Mouse (Mus musculus): Measurements from ENCODE around the gene Ube2v1. TPM values are rescaled to one million over a fixed set of nuclear protein-coding genes. Genes with fewer than 3 reads are reported as not detected.
A peak's percentile ranks its signal among the peaks of the same experiment; 100 is the strongest.
"Not testable (repeated sequence)": the region's sequence is repeated elsewhere in the genome, so short reads cannot be mapped to it uniquely, and the experiment has no call there.

The Ube2v1 gene
- polyA plus RNA-seq, 1 experiment from 2014 or later, result 289 TPM

DNA sequence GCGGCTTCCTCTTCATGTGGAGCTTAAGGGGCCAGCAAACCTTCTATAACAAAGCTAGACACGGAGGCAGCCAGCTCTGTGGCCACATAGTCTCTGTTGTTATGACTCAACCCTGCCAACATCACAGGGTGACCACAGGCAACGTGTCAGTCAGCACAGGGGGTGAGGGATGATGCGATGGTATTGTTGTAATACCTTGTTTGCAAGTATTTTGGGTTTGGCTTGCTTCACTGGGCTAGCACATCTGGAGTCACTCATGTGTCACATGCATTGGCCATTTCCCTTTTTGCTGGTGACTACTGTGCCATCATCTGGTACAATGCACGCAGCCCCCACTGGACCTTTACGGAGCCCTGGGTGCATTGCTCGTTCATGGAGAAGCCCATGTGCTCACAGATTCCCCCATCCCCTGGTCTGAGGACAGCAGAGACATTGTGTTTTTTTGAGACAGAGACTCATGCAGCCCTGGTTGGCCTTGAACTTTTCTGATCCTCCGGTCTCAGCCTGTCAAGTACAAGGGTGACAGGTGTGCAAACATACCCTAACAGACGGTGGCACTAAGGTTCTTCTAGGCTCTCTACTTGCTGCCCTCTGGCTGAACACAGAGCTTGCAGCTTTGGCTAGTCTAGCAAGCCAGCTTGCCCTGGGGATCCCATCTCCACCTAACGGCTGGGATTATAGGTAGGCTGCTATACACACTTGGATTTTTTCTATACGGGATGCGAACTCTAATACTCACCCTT is 17.6 kb upstream of the Ube2v1 start:
- H3K9ac ChIP-seq, result no peak overlapping the region
- H3K4me2 ChIP-seq, result no peak overlapping the region
- no peaks in the 10 kb centered on the region for H3K9me3 ChIP-seq
- H3K4me3 ChIP-seq, result no peak overlapping the region
- H3K27me3 ChIP-seq, result no peaks in the 10 kb centered on the region
- no peak overlapping the region for H3K27ac ChIP-seq
- WGBS, result 84% methylated on average over 12 of the region's 12 CpGs
- 0 out of 2 replicates have a peak, but pooled peaks cover 3% of the 10 kb centered on the region for H3K4me1 ChIP-seq
- H3K36me3 ChIP-seq, result peaks cover 90% of the 10 kb centered on the region
- ATAC-seq (ENCODE audit: insufficient number of reproducible peaks, low FRiP score, low TSS enrichment, low read depth), result no peak

DNA sequence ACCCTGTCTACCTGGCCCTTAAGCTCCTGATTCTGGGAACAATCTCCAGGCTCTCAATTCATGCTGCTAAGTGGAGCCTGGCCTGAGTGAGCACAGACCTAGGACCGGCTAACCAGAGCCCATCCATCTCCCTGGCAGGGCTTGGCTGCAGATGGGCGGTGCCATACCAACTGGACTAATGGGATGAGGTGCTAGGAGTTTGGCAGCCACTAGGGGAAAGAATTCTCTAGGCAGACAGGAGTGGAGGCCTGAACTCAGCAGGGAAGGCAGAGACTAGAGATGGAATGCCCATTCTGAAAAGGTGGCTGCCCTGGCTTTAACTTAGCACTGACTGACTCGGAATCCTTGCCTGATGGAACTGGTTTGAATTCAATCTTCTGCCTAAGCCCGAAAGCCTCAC is 14.5 kb upstream of the Ube2v1 start:
- peaks cover 77% of the 10 kb centered on the region for H3K36me3 ChIP-seq
- no peak overlapping the region for H3K4me3 ChIP-seq
- H3K4me1 ChIP-seq, result no peaks in the 10 kb centered on the region
- no peaks in the 10 kb centered on the region for H3K9me3 ChIP-seq
- no peaks in the 10 kb centered on the region for H3K27me3 ChIP-seq
- H3K4me2 ChIP-seq, result no peak overlapping the region
- no peak overlapping the region for H3K27ac ChIP-seq
- no peak for ATAC-seq (ENCODE audit: insufficient number of reproducible peaks, low FRiP score, low TSS enrichment, low read depth)
- no peak overlapping the region for H3K9ac ChIP-seq
- WGBS, result 58% methylated on average over 4 of the region's 4 CpGs

DNA sequence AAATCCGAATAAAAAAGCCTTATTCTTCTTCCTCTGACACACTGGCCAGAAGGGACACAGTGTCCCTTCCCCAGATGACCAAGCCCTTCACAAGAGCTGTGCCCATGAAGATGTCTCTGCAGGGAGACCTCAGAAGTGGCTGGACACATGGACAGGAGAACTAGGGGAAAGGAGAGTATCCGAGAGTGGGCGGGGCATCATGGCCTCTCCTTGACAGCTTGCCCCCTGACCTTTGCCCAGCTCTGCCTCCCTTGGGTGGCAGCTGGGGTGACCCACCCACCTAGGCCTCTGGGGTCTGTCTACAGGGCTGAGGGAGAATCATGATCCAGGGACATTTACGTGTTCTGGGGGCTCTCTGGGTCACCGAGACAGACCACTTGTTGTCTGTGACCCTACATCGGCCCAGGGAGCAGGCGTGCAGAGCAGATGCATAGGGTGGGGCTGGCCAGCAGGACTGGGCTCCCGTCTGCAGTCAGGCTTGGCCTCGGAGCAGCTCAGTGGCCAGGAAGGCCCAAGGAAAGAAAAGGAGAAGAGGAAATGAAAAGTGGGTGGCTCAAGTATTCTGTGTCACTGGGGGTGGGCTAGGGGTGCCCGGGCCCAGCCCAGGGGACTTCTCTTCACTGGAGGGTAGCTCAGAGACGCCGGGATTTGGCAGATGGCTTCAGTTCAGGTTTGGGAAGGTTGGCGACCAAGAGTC is 11.6 kb upstream of the Ube2v1 start:
- not testable (repeated sequence) for H3K4me1 ChIP-seq, H3K27ac ChIP-seq, H3K4me2 ChIP-seq, H3K9me3 ChIP-seq, H3K27me3 ChIP-seq, H3K4me3 ChIP-seq, H3K9ac ChIP-seq
- 82% methylated on average over 13 of the region's 13 CpGs for WGBS
- peak; percentile 8; the same call in 1 of the 2 replicates for ATAC-seq (ENCODE audit: insufficient number of reproducible peaks, low FRiP score, low TSS enrichment, low read depth)
- H3K36me3 ChIP-seq, result peaks cover 51% of the 10 kb centered on the region

DNA sequence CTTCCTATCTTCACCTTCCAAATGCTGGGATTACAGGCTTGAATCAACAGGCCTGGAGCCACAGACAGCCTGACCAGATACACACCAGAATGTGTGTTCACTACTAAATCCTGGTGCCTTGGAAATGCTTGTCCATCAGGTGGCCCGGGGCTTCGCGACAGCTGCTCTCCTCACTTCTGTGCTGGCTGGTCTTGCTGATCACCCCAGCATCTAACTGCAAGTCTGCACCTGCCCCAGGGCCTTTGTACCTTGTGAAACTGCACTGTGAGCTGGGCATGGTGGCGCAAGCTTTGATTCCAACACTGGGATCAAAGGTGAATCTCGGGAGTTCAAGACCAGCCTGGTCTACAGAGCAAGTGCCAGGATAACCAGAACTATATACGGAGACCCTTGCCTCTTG is 10.3 kb upstream of the Ube2v1 start:
- WGBS, result 78% methylated on average over 6 of the region's 6 CpGs
- ATAC-seq (ENCODE audit: insufficient number of reproducible peaks, low FRiP score, low TSS enrichment, low read depth), result no peak
- Histone ChIP-seq H3K9me3 (no peaks in the 10 kb centered on the region), H3K9ac (no peak overlapping the region), H3K27me3 (no peaks in the 10 kb centered on the region), H3K27ac (no peak overlapping the region), H3K4me3 (no peak overlapping the region), H3K36me3 (peaks cover 40% of the 10 kb centered on the region), H3K4me2 (no peak overlapping the region), H3K4me1 (no peaks in the 10 kb centered on the region)

DNA sequence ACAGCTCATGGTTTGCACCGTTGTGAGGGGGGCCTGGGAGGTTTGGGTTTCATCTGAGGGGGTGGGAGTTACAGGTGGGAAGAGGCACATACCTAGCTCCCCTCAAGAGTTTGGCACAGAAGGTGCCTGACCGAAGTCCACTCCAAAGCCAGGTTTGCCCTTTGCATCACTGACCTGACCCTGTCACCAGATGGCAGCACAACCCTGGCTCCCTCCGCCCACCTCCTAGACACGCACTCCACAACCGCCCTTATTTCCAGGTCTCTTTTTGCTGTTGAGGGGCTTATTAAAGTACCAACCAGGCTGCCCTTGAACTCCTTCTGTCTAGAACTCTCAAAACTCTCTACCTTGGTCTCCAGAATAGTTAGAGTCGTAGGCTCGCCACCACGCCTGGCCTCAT is 9.4 kb upstream of the Ube2v1 start:
- WGBS, result 51% methylated on average over 8 of the region's 8 CpGs
- Histone ChIP-seq H3K9me3 (no peaks in the 10 kb centered on the region), H3K27ac (no peak overlapping the region), H3K4me3 (no peak overlapping the region), H3K4me2 (no peak overlapping the region), H3K4me1 (no peaks in the 10 kb centered on the region), H3K9ac (no peak overlapping the region), H3K36me3 (peaks cover 35% of the 10 kb centered on the region), H3K27me3 (no peaks in the 10 kb centered on the region)
- ATAC-seq (ENCODE audit: insufficient number of reproducible peaks, low FRiP score, low TSS enrichment, low read depth), result no peak

DNA sequence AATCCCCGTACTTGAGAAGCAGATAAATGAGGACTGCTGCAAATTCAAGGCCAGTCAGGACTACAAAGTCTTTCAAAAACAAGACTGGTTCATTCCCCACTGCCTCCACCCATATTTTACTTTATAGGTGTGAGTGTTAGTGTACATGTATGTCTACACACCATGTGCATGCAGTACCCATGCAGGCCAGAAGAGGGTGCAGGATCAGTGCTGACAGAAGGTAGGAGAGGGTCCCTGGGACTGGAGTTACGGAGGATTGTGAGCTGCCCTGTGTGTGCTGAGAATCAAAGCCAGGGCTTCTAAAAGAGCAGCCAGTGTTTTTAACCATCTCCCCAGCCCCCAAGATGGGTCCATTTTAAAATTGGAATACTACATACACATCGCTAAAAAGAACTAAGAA is 8.4 kb upstream of the Ube2v1 start:
- Histone ChIP-seq H3K27ac (no peak overlapping the region), H3K4me3 (no peak overlapping the region), H3K4me1 (no peaks in the 10 kb centered on the region), H3K4me2 (no peak overlapping the region), H3K27me3 (no peaks in the 10 kb centered on the region), H3K9ac (no peak overlapping the region), H3K36me3 (peaks cover 25% of the 10 kb centered on the region), H3K9me3 (no peaks in the 10 kb centered on the region)
- 89% methylated on average over 3 of the region's 3 CpGs for WGBS
- ATAC-seq (ENCODE audit: insufficient number of reproducible peaks, low FRiP score, low TSS enrichment, low read depth), result no peak

DNA sequence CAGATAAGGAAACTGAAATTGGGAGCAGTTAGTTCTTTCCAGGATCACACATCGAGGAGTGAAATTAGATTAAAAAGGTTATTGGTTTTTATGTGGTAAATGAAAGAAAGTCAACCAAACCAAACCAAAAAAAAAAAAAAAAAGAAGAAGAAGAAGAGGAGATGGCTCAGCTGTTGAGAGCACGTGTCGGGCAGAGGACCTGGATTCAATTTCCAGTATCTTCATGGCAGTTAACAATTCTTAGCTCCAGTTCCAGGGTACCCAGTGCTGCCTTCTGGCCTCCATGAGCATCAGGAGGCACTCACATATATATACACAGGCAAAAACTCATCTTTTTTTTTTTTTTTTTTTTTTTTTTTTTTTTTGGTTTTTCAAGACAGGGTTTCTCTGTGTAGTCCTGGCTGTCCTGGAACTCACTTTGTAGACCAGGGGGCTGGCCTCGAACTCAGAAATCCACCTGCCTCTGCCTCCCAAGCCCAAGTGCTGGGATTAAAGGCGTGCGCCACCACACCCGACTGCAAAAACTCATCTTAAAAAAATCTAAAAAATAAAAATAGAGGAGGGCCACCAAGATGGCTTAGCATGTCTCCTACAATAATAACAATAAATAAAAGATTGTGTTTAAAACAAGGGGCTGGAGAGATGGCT is 3.1 kb upstream of the Ube2v1 start:
- peak overlapping the region; percentile 63 for H3K4me2 ChIP-seq
- H3K4me3 ChIP-seq, result peak overlapping the region; percentile 36
- H3K9me3 ChIP-seq, result no peaks in the 10 kb centered on the region
- H3K36me3 ChIP-seq, result no peaks in the 10 kb centered on the region
- H3K27me3 ChIP-seq, result no peaks in the 10 kb centered on the region
- H3K4me1 ChIP-seq, result peaks cover 31% of the 10 kb centered on the region
- 76% methylated on average over 7 of the region's 7 CpGs for WGBS
- peak overlapping the region; percentile 66 for H3K27ac ChIP-seq
- ATAC-seq (ENCODE audit: insufficient number of reproducible peaks, low FRiP score, low TSS enrichment, low read depth), result no peak
- H3K9ac ChIP-seq, result no peak overlapping the region

DNA sequence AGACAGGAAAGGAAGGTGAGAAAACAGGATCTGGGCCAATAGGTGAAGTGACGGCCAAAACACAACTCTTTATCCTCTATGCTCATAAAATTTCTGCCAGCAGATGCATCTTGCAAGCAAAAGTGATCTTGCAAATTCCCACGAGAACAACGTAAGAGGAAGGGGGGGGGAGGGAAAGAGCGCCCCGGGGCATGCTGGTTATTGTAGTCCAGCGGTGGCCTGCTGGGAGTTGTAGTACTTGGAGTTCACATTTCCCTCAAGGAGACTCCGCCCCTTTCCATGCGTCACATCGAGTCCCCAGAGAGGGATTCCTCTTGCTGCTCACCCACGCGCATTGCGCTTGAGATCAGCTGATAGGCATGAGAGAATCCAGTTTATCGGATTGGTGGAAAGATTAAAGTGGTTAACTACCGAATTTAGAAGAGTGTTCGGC is 2.5 kb upstream of the Ube2v1 start:
- Histone ChIP-seq H3K4me2 (peak overlapping the region; percentile 63), H3K9ac (peak overlapping the region; percentile 23; the same call in 1 of the 2 replicates), H3K9me3 (no peaks in the 10 kb centered on the region), H3K36me3 (no peaks in the 10 kb centered on the region), H3K27ac (peak overlapping the region; percentile 83), H3K27me3 (no peaks in the 10 kb centered on the region), H3K4me3 (peak overlapping the region; percentile 36), H3K4me1 (peaks cover 38% of the 10 kb centered on the region)
- under 1% methylated on average over 15 of the region's 15 CpGs for WGBS
- peak; percentile 78 for ATAC-seq (ENCODE audit: insufficient number of reproducible peaks, low FRiP score, low TSS enrichment, low read depth)

DNA sequence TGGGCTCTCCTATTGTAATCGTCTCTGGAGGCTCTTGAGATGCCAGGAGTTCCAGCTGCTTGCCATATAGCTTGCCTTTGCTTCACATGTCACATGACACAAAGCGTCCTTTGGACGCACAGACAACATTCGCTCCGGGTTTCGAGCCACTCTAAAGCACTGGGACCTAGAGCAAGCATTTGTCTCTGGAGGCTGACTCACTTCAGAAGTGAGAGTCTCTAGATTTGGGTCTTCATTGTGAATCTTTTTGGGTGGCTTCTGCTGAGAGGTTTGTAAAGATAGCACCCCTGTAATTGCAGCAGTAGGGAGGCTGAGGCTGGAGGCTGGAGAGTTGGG is 1.6 kb upstream of the Ube2v1 start:
- peaks cover 6% of the 10 kb centered on the region for H3K36me3 ChIP-seq
- peaks cover 46% of the 10 kb centered on the region for H3K4me1 ChIP-seq
- no peak overlapping the region for H3K9ac ChIP-seq
- H3K27ac ChIP-seq, result peak overlapping the region; percentile 83
- H3K9me3 ChIP-seq, result no peaks in the 10 kb centered on the region
- no peak for ATAC-seq (ENCODE audit: insufficient number of reproducible peaks, low FRiP score, low TSS enrichment, low read depth)
- 89% methylated on average over 6 of the region's 6 CpGs for WGBS
- H3K4me3 ChIP-seq, result no peak overlapping the region
- H3K27me3 ChIP-seq, result no peaks in the 10 kb centered on the region
- no peak overlapping the region for H3K4me2 ChIP-seq

DNA sequence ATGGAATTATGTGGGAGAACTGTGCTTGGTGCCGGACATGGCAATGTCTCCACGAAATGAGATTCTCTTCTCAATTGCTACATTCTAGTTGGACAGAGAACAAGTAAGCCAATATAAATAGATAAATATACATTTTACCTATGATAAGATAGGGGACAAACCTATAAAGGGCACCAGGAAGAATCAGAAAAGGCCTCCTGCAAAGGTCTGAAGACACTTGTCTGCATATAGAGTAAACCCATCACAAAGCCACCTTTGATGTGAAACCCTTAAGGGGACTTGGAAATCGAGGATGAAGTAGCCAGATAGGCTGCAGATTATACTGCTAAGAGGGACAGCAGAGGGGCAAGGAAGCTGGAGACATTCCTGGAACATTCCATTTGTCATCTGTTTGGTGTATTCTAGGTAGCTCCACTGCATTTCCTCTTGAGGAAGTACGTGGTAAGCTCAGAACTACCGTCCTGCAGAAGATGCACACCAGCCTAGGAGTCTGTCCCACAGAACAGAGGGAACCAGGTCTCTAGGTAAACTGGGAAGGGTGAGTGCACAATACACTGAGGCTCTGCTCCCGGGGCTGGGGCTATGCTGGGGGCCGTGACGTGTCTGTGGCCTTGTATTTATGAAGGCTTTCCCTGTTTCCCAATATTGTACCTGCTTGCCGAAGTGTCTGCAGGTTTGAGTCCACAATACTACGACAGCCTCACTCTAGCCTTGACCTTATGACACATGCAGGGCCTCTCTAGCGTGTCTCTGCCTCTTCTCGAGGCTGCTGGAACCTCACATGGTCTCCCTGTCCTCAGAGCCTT is 1.0 kb upstream of the Ube2v1 start:
- Histone ChIP-seq H3K27ac (peak overlapping the region; percentile 92), H3K4me3 (no peak overlapping the region), H3K36me3 (peaks cover 12% of the 10 kb centered on the region), H3K9ac (no peak overlapping the region), H3K27me3 (no peaks in the 10 kb centered on the region), H3K4me2 (peak overlapping the region; percentile 75), H3K9me3 (no peaks in the 10 kb centered on the region), H3K4me1 (peaks cover 51% of the 10 kb centered on the region)
- no peak for ATAC-seq (ENCODE audit: insufficient number of reproducible peaks, low FRiP score, low TSS enrichment, low read depth)
- WGBS, result 75% methylated on average over 12 of the region's 12 CpGs

DNA sequence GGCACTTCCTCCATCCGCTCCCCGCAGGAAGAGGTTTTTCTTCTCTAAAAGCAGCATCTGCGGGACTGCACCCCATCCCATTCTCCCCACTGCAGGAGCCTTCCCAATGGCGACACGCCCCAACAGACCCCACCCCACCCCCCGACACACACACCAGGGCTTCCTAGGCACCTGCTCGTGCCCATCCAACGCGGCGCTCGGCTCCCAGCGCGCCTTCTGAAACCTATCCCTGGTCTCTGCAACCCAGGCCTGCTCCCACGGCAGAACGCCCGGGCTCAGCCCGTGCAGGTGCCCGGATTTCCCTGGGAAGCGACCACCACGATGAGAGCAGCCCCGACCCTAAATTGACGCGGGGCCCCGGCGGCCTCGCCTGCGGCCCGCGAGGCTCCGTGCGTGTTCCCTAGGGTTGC is 709 bp downstream of the Ube2v1 start:
- Histone ChIP-seq H3K9me3 (no peaks in the 10 kb centered on the region), H3K36me3 (peaks cover 22% of the 10 kb centered on the region), H3K4me1 (peaks cover 51% of the 10 kb centered on the region), H3K27ac (peak overlapping the region; percentile 92), H3K4me2 (peak overlapping the region; percentile 75), H3K4me3 (peak overlapping the region; percentile 79), H3K9ac (peak overlapping the region; percentile 85), H3K27me3 (no peaks in the 10 kb centered on the region)
- ATAC-seq (ENCODE audit: insufficient number of reproducible peaks, low FRiP score, low TSS enrichment, low read depth), result peak; percentile 7; the same call in 1 of the 2 replicates
- WGBS, result under 1% methylated on average over 31 of the region's 31 CpGs
